Mouse (Mus musculus) liver, adult 2 months (tissue): ENCODE results near the gene Efcab6. TPM values are rescaled to one million over a fixed set of nuclear protein-coding genes. Genes with fewer than 3 reads are reported as not detected.

Source experiments
- DNase-seq: peaks from one replicate; pipeline ENCODE4 v3.0.0-alpha.2; 2011; ENCODE audit warnings: low read depth, low spot score; ENCODE audit errors: extremely low read depth
- H3K27ac ChIP-seq: fragments of 200-500 bp; replicated peaks from 2 replicates; pipeline ENCODE4 v1.5.1; 2012; ENCODE audit warnings: low read depth, mild to moderate bottlenecking, control low read depth, inconsistent platforms, low read length; ENCODE audit not compliant: insufficient read depth
- H3K27me3 ChIP-seq: fragments of 200-500 bp; 2 replicates; pipeline ENCODE4 v1.6.1; 2012; ENCODE audit warnings: mild to moderate bottlenecking, moderate library complexity, low read length, inconsistent platforms; ENCODE audit not compliant: control insufficient read depth, insufficient read depth
- H3K36me3 ChIP-seq: fragments of 200-500 bp; 2 replicates; pipeline ENCODE4 v1.6.1; 2012; ENCODE audit warnings: low read length, inconsistent platforms; ENCODE audit not compliant: control insufficient read depth, insufficient read depth
- H3K4me1 ChIP-seq: fragments of 200-500 bp; 2 replicates; pipeline ENCODE4 v1.6.1; 2011; ENCODE audit warnings: low read length; ENCODE audit not compliant: control insufficient read depth, insufficient read depth
- H3K4me3 ChIP-seq: fragments of 200-500 bp; 2 replicates; pipeline ENCODE4 v1.5.1; 2011; ENCODE audit warnings: low read depth, mild to moderate bottlenecking, control low read depth, low read length, moderate library complexity; ENCODE audit not compliant: insufficient read depth
- H3K79me2 ChIP-seq: fragments of 200-500 bp; 2 replicates; pipeline ENCODE4 v1.6.1; 2012; ENCODE audit warnings: inconsistent platforms, mild to moderate bottlenecking, low read length, moderate library complexity; ENCODE audit not compliant: control insufficient read depth, insufficient read depth
- H3K9ac ChIP-seq: fragments of 200-500 bp; 2 replicates; pipeline ENCODE4 v1.6.1; 2012; ENCODE audit warnings: low read depth, mild to moderate bottlenecking, control low read depth, inconsistent platforms, low read length
- CTCF ChIP-seq: fragments of 200-500 bp; IDR thresholded peaks from 2 replicates; pipeline ENCODE4 v1.5.1; 2011; ENCODE audit warnings: low read depth, low read length, control low read depth
- POLR2A ChIP-seq: fragments of 200-500 bp; IDR thresholded peaks from 2 replicates; pipeline ENCODE4 v1.6.1; 2011; ENCODE audit warnings: low read length, control low read depth; ENCODE audit not compliant: insufficient read depth; ENCODE audit errors: extremely low read depth
- WGBS: fragments of 180-500 bp; shearing (Covaris S2); methylation state at CpG from one replicate; pipeline ENCODE4 v1.1.7; 2018; 5-methylcytosine and 5-hydroxymethylcytosine counted together
- polyA plus RNA-seq: library from polyadenylated mRNA; depleted of rRNA; stranded (reverse); fragments of >200 nt; gene quantifications from 2 replicates; pipeline ENCODE4 v1.2.3, GENCODE M21; 2012
- total RNA-seq: library from RNA; depleted of rRNA; stranded (reverse); fragments of >200 nt; gene quantifications from 2 replicates; pipeline ENCODE4 v1.2.3, GENCODE M21; 2014

The Efcab6 gene
- total and polyA plus RNA-seq, 2 experiments: not detected

DNA sequence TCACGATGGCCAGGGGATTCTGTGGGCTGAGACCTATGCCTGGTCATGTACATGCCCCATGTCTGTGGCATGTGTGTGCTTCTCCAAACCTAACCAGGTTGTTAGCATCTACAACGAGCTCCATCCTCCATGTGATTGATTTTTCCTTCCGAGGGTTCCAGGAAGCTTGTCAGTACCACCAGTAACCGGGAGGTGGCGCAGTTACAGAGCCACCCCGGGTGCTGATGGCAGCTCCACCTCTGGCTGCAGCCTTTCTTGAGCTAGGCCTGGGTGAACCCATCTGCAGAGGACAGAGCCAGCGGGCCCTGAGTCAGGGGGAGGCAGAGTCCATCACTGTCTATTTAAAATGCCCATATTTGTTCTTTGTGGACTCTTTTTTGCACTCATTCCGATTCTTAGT is 208.1 kb downstream of the Efcab6 start:
- no peak overlapping the region for H3K4me3 ChIP-seq
- no peak overlapping the region for H3K9ac ChIP-seq
- TF ChIP-seq CTCF: peak; percentile 89
- TF ChIP-seq POLR2A: no peak
- H3K4me1 ChIP-seq: no peaks in the 10 kb centered on the region
- 13% methylated on average over 8 of the region's 8 CpGs for WGBS
- H3K27ac ChIP-seq: no peak overlapping the region
- no peaks in the 10 kb centered on the region for H3K79me2 ChIP-seq
- 0 out of 2 replicates have a peak, but pooled peaks cover 3% of the 10 kb centered on the region for H3K27me3 ChIP-seq
- H3K36me3 ChIP-seq: no peaks in the 10 kb centered on the region
- DNase-seq: peak; percentile 4

DNA sequence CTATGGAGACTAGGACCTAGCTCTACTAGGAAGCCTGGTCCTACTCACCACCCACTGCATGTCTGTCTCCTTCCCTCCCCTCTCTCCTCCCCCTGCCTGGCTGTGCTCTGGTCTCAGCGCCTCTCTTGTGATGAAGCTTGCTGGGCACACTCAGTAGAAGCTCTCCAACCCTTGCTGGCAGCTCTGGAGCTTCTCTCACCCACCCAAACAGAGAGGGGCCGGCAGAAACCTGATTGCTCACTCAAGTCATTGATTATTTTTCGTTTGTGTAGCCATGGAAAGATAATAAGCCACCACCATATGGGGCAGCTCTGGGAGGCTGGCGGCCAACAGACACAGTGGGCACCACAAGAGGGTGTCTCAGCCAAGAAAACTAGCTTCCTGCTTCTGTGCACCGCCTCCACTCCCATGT is 211.8 kb downstream of the Efcab6 start:
- no peak for DNase-seq
- Histone ChIP-seq H3K9ac (no peak overlapping the region), H3K79me2 (no peaks in the 10 kb centered on the region), H3K4me1 (no peaks in the 10 kb centered on the region), H3K36me3 (no peaks in the 10 kb centered on the region), H3K4me3 (no peak overlapping the region), H3K27me3 (0 out of 2 replicates have a peak, but pooled peaks cover 3% of the 10 kb centered on the region), H3K27ac (no peak overlapping the region)
- TF ChIP-seq CTCF: no peak
- TF ChIP-seq POLR2A: no peak
- WGBS: 38% methylated on average over 5 of the region's 5 CpGs

DNA sequence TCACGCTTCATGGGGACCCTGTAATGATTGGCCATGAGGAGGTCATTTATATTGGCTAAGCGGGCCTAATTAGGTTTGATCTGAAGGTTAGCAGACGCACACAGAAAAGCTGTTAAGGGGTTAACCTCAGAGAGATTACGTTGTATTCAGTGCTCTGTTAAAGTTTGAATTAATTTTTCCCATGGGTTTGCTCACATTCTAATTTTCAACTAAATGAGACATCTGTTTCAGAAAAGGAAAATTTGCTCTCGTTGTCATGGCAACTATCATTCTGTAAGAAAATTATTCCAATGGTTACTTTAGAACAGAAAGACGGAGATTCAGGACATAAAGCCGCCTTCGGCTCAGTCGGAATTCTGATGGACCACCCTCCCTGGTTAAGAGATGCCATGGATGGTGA is 217.0 kb downstream of the Efcab6 start:
- TF ChIP-seq CTCF (no peak), POLR2A (no peak)
- WGBS: 80% methylated on average over 9 of the region's 9 CpGs
- H3K36me3 ChIP-seq: no peaks in the 10 kb centered on the region
- no peak for DNase-seq
- H3K4me3 ChIP-seq: no peak overlapping the region
- H3K79me2 ChIP-seq: no peaks in the 10 kb centered on the region
- H3K27ac ChIP-seq: no peak overlapping the region
- H3K27me3 ChIP-seq: no peaks in the 10 kb centered on the region
- H3K9ac ChIP-seq: no peak overlapping the region
- H3K4me1 ChIP-seq: no peaks in the 10 kb centered on the region

DNA sequence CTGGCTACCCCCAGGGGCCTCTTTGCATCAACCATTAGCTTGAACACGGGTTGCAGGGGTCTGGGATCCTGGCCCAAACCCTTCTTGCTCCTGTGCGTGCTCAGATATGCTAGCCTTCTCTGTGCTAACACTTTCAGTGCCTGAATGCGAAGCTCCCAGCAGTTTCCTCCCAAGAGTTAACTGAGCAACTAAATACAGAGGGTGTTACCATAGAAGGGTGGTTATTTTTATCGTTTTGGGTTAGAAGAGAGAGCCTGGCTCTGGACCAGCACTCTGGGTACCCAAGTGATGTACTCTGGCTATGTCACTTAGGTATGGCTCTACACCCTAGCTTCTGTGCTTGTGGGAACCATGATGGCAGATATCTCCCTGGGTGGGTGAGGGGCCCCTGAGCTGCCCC is 217.7 kb downstream of the Efcab6 start:
- DNase-seq: no peak
- Histone ChIP-seq H3K4me3 (no peak overlapping the region), H3K27me3 (no peaks in the 10 kb centered on the region), H3K36me3 (no peaks in the 10 kb centered on the region), H3K9ac (no peak overlapping the region), H3K79me2 (no peaks in the 10 kb centered on the region), H3K27ac (no peak overlapping the region), H3K4me1 (no peaks in the 10 kb centered on the region)
- 65% methylated on average over 4 of the region's 4 CpGs for WGBS
- no peak for TF ChIP-seq CTCF
- TF ChIP-seq POLR2A: no peak

DNA sequence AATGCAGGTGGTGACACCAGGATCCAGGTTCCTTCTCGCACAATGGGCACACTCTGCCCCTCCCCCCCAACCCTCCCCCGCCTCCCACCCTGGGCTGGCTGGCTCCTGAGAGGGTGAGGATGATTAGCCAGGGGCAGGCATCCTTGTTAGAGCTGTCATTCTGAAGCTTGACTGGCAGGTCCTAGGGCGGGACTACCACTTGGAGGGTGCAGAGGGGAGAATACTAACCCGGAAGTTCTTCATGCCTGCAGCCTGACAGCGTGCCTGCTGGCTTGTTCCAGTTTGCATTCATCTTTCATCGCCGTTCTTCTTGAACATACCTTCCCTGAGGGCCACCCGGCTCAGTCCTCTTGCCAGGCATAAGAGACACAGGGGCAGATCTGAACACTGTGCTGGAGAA is 218.6 kb downstream of the Efcab6 start:
- Histone ChIP-seq H3K4me3 (no peak overlapping the region), H3K27me3 (no peaks in the 10 kb centered on the region), H3K4me1 (no peaks in the 10 kb centered on the region), H3K36me3 (no peaks in the 10 kb centered on the region), H3K27ac (no peak overlapping the region), H3K9ac (no peak overlapping the region), H3K79me2 (no peaks in the 10 kb centered on the region)
- no peak for DNase-seq
- TF ChIP-seq CTCF: no peak
- no peak for TF ChIP-seq POLR2A
- WGBS: 34% methylated on average over 8 of the region's 8 CpGs

DNA sequence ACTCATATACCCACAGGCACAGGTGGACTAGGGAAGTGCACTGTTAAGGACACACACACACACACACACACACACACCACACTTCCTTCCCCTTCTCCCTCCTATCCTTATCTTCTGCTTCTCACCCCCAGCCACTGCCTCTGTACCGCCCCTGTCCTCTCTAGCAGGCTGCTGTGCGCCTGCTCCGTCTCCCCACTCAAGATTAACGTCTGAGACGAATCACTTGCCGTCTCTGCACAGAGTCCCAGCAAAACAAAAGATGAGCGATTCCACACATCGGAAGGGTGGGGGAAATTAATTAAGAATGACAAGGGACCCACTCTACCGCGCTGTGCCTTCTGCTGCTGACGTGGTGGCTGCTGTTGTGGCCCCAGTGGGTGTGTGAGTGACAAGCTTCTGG is 219.4 kb downstream of the Efcab6 start:
- no peaks in the 10 kb centered on the region for H3K79me2 ChIP-seq
- no peaks in the 10 kb centered on the region for H3K27me3 ChIP-seq
- no peaks in the 10 kb centered on the region for H3K4me1 ChIP-seq
- no peak overlapping the region for H3K27ac ChIP-seq
- no peak overlapping the region for H3K9ac ChIP-seq
- no peak for DNase-seq
- TF ChIP-seq POLR2A (no peak), CTCF (no peak)
- no peaks in the 10 kb centered on the region for H3K36me3 ChIP-seq
- H3K4me3 ChIP-seq: no peak overlapping the region
- 75% methylated on average over 11 of the region's 11 CpGs for WGBS
